In the genomic region with DNA sequence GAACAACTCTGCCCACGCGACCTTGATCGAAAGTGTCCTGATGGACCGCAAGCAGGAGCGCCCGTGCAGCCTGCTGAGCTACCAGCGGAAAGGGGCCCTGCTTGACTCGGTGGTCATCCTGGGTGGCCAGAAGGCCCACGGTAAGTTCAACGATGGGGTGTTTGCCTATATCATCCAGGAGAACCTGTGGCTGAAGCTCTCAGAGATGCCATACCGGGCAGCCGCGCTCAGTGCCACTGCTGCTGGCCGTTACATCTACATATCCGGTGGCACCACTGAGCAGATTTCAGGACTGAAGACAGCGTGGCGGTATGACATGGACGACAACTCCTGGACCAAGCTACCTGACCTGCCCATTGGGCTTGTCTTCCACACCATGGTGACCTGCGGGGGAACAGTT, we compare ENCODE assay signal across 36 mouse cellular contexts. TPM values are rescaled to one million over a fixed set of nuclear protein-coding genes. Genes with fewer than 3 reads are reported as not detected.
"Had no signal": no experiment of that assay in that cellular context is flagged by ENCODE, and none has a peak within 500 bp of the region (broad histone marks: within the 10 kb centered on the region; RNA-seq: fewer than 3 reads in every experiment).

No protein-coding gene starts in this region.

- H3K4me2 ChIP-seq: heart, embryonic 13.5 days; heart, embryonic 15.5 days; hindbrain, embryonic 12.5 days; hindbrain, embryonic 14.5 days; intestine, embryonic 15.5 days; limb, embryonic 12.5 days; liver, embryonic 12.5 days had no signal

- H3K27ac ChIP-seq: heart, embryonic 13.5 days; heart, embryonic 15.5 days; hindbrain, embryonic 12.5 days; hindbrain, embryonic 14.5 days; intestine, embryonic 15.5 days; layer of hippocampus, adult 2 months; limb, embryonic 12.5 days; liver, embryonic 12.5 days; liver, embryonic 14.5 days had no signal

- H3K36me3 ChIP-seq: heart, embryonic 13.5 days; heart, embryonic 15.5 days; hindbrain, embryonic 12.5 days; intestine, embryonic 15.5 days; limb, embryonic 12.5 days had no signal

- H3K9me3 ChIP-seq: heart, embryonic 13.5 days; heart, embryonic 15.5 days; hindbrain, embryonic 12.5 days; intestine, embryonic 15.5 days; limb, embryonic 12.5 days; liver, embryonic 12.5 days had no signal

- DNase-seq: gastrocnemius, postnatal 14 days; gastrocnemius, postnatal 36 days; heart, adult 18-20 months; heart, postnatal 14 days; heart, postnatal 36 days; kidney, adult 18-20 months; kidney, adult 8-10 months; kidney, postnatal 10 days; kidney, postnatal 25 days; kidney, postnatal 4 days; layer of hippocampus, postnatal 36 days; left cerebral cortex, postnatal 4 days; liver had no signal

- H3K9ac ChIP-seq: heart, embryonic 13.5 days; heart, embryonic 15.5 days; hindbrain, embryonic 12.5 days; hindbrain, embryonic 14.5 days; intestine, embryonic 15.5 days; limb, embryonic 12.5 days; liver, embryonic 12.5 days; liver, embryonic 14.5 days had no signal

- H3K27me3 ChIP-seq: heart, embryonic 15.5 days; hindbrain, embryonic 12.5 days; intestine, embryonic 15.5 days; limb, embryonic 12.5 days had no signal

- ATAC-seq: hindbrain, embryonic 16.5 days; inflammation-experienced regulatory T-cells, adult 6 months; intestine, embryonic 15.5 days; intestine, postnatal 0 days; liver, embryonic 12.5 days had no signal

- H3K4me3 ChIP-seq: heart, embryonic 13.5 days; heart, embryonic 15.5 days; hindbrain, embryonic 12.5 days; intestine, embryonic 15.5 days; layer of hippocampus, adult 2 months; limb, embryonic 12.5 days; liver, embryonic 12.5 days had no signal

RNA-seq across cellular contexts. Expression of a gene that starts 1.0 kb away (rescaled TPM):
- total RNA-seq: gastrocnemius, adult 18-20 months; gastrocnemius, adult 8-10 months; gastrocnemius, postnatal 36 days; heart, adult 18-20 months; heart, postnatal 14 days; hematopoietic stem cell, adult 5-6 weeks; layer of hippocampus, adult 2 months; layer of hippocampus, postnatal 14 days; layer of hippocampus, postnatal 36 days; left cerebral cortex, adult 18-20 months; left cerebral cortex, adult 8-10 months; left cerebral cortex, postnatal 10 days; left cerebral cortex, postnatal 25 days had no signal
- polyA plus RNA-seq: heart, embryonic 13.5 days; heart, embryonic 15.5 days; heart, postnatal 0 days; hindbrain, embryonic 12.5 days; hindbrain, embryonic 16.5 days; inflammation-experienced regulatory T-cells, adult 6 months; intestine, embryonic 15.5 days; intestine, postnatal 0 days; kidney, embryonic 14.5 days; kidney, embryonic 16.5 days; limb, embryonic 12.5 days; liver, embryonic 12.5 days had no signal
